Mouse (Mus musculus) urinary bladder, postnatal 25 days (tissue): ENCODE measurements around the gene Zfp185.

Source experiments
- DNase-seq: peaks from one replicate; pipeline ENCODE4 v3.0.0; 2022; ENCODE audit warnings: low spot score

Zfp185 gene

GRCm38 (mm10) chrX:72986841-72987519 is at the start of gene Zfp185:
TSS of gene Zfp185 (plus strand) at chrX:72987339.
- DNase-seq, result peak; percentile 39

- no peak for DNase-seq
These were observed 33.7 kb upstream of the Zfp185 start for GRCm38 (mm10) chrX:72953464-72953863.

- no peak for DNase-seq
These were observed 30.7 kb upstream of the Zfp185 start for GRCm38 (mm10) chrX:72956486-72956885.

GRCm38 (mm10) chrX:72960431-72960830 is 26.7 kb upstream of the Zfp185 start:
- no peak for DNase-seq

GRCm38 (mm10) chrX:72961511-72961910 is 25.6 kb upstream of the Zfp185 start:
- no peak for DNase-seq

GRCm38 (mm10) chrX:72962743-72963142 is 24.4 kb upstream of the Zfp185 start:
- no peak for DNase-seq

- DNase-seq, result no peak
These were observed 4.3 kb upstream of the Zfp185 start for GRCm38 (mm10) chrX:72982831-72983230.

GRCm38 (mm10) chrX:72985607-72986006 is 1.5 kb upstream of the Zfp185 start:
- DNase-seq, result no peak

GRCm38 (mm10) chrX:72987520-72987905 is 374 bp downstream of the Zfp185 start:
- DNase-seq, result no peak

GRCm38 (mm10) chrX:72988431-72988830 is 1.3 kb downstream of the Zfp185 start:
- DNase-seq, result no peak

- DNase-seq, result no peak
These were observed 3.4 kb downstream of the Zfp185 start for GRCm38 (mm10) chrX:72990581-72990980.

GRCm38 (mm10) chrX:72992291-72992919 is 5.3 kb downstream of the Zfp185 start:
- no peak for DNase-seq

GRCm38 (mm10) chrX:72995542-72995941 is 8.4 kb downstream of the Zfp185 start:
- no peak for DNase-seq

GRCm38 (mm10) chrX:73003110-73003509 is 16.0 kb downstream of the Zfp185 start:
- DNase-seq, result no peak

GRCm38 (mm10) chrX:73005678-73006077 is 18.5 kb downstream of the Zfp185 start:
- no peak for DNase-seq

GRCm38 (mm10) chrX:73007597-73008479 is 20.7 kb downstream of the Zfp185 start:
- DNase-seq, result peak; percentile 79

- DNase-seq, result no peak
These were observed 25.7 kb downstream of the Zfp185 start for GRCm38 (mm10) chrX:73012846-73013245.

GRCm38 (mm10) chrX:73037003-73037402 is 49.9 kb downstream of the Zfp185 start, which contains the start of gene Pnma5:
TSS of gene Pnma5 (minus strand) at chrX:73037103.
- no peak for DNase-seq

GRCm38 (mm10) chrX:73038831-73039230 is 51.7 kb downstream of the Zfp185 start:
- DNase-seq, result no peak

GRCm38 (mm10) chrX:73039666-73040065 is 52.5 kb downstream of the Zfp185 start:
- DNase-seq, result no peak

- DNase-seq, result peak; percentile 87
These were observed 66.9 kb downstream of the Zfp185 start for GRCm38 (mm10) chrX:73053860-73054563.

GRCm38 (mm10) chrX:73061528-73061927 is 74.4 kb downstream of the Zfp185 start:
- DNase-seq, result no peak
